Mouse (Mus musculus) adrenal gland, adult 18-20 months (tissue): ENCODE data around the gene Dstyk. TPM values are rescaled to one million over a fixed set of nuclear protein-coding genes. Genes with fewer than 3 reads are reported as not detected.
"Not testable (repeated sequence)": the region's sequence is repeated elsewhere in the genome, so short reads cannot be mapped to it uniquely, and the experiment has no call there.

Experiments used
- DNase-seq, 2 experiments: peaks; one replicate each; pipeline ENCODE4 v3.0.0; 2021 to 2022; ENCODE audit warnings: low spot score in 2 of 2
- total RNA-seq, 2 experiments: library from RNA; stranded (reverse); gene quantifications; 1 replicate in 1 of 2; 2 replicates in 1 of 2; pipeline ENCODE4 v1.2.3; 2021

Gene Dstyk
- total RNA-seq, 2 experiments from 2014 or later: 22.4 to 24.3 TPM

DNA sequence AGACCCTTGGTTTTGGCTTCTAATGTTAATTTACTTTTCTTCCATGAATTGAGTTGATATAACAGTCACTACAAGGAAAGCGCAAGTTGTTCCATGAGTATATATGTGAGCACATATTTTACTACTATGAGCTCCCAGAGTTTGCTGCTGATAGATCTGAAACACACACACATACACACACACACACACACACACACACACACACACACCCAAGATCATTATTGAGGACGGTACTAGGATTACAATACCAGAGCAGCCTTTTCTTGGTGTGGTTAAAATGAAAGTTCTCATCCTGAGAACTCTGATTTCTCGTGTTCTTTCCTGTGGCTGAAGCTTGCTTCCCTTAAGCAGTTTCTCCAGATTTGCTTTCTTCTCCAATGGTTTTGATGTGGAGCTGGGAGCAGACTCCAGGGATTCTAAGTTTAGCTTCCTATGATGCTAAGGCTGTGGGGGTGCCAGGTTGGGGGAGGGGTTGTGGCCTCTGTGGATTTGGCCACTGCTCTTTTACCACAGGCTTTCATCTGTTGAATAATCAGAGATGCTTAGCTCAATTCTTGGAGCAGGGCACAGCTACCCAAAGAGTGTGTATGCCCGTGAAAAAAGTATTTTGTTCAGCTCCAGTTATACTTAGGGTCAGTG, 19.1 kb downstream of the Dstyk start:
- DNase-seq: no peak

DNA sequence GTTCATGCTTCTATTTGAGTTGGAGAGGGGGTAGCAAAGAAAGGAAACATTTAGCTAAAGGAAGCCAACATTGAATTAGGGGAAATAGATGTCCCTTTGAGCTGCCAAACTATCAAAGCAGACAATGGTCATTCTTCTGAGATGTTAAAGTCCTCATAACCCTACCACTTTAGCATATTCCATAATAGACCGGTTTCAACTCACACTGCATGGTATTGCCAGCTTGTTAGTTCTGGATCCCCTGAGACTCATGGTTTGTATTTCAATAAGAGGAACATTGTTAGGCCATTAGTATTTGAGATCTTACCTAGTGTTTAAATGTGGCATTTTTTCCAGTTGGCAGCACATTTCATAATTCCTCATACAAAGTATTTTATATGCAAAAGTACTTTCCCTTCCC, 19.6 kb downstream of the Dstyk start:
- no peak for DNase-seq

DNA sequence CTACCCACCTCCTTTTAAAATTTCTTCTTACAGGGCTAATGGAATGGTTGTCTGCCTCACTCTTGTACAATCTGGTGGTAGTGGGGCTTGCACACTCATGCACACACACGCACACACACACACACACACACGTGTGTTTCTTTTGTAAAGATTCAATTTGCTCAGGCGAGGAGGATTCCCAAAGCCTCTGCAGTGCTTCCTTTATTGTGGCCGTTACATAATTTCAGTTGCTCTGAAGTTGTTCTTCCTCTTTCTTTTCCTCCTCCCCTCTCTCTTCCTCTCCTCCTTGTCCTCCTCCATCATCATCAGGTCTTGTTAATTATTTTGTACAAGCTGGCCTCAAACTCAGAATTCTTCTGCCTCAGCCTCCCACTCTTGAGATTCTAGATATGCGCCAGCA, 20.0 kb downstream of the Dstyk start:
- no peak for DNase-seq

DNA sequence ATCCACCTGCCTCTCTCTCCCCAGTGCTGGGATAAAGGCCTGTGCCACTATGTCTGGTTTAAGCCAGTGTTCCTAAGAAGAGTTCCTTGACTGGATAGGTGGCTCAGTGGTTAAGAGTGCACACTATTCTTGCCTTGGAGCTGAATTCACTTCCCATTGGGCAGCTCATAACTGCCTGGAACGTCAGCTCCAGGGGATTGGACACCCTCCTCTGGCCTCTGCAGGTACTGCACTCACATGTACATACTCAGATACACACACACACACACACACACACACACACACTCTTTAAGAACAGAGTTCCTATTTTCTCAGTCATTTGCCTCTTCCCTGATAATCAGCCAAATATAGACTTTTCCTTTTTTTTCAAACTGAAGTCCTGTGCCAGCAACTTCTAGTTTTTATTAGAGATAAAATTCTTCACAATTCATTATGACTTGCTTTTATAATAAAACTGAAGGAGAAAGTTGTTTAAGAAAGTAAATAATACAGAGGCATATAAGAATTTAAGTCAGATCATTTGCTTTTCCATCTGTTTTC, 23.6 kb downstream of the Dstyk start:
- DNase-seq: no peak

DNA sequence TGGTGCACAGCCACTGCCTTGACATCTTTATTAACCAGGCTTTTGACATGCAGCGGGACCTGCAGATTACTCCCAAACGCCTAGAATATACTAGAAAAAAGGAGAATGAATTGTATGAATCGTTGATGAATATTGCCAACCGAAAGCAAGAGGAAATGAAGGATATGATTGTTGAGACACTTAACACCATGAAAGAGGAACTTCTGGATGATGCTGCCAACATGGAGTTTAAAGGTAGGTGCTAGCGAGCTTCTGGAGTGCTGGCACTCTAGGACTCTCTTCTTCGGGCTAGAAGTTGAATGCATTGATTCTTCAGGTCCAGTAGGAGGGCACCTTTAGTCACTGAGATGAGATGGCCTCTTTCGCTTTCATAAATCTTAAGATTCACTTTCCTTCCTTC, 32.4 kb downstream of the Dstyk start:
- no peak for DNase-seq

DNA sequence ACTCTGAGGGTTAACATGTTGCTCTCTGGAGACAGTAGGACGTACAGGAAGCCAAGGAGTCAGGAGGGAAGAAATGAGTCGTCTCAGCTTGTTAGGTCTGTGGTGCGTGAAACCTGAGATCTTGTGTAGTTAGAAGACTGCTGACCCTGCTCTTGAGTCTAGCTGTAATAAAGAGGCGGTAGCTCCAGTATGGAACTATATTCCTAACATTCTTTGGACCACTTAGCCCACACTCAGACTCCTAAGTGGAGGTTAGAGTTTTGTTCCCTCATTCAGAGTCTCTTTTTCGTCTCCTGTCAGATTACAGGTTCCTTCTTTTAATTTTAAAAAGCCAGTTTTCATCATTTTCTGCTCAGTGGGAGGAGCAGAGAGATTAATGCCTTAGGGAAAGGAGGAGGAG, 47.3 kb downstream of the Dstyk start:
- DNase-seq: no peak

DNA sequence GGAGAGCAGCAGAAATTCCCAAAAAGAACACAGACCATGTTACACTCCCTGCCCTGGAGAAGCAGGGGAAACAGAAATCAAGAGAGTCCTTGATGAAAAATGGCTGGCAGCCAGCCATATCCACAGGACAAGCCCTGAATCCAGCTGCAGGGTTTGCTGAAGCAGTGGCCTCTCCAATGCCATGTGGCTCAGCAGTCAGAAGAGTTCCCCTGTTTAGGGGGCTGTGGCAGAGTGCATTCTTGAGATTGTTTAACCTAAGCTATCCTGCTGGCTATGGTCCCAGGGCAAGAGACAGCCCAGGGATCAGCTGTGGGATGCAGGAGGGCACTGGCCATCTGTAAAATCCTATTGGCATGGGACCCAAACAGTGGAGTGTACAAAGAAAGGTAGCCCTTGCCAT, 51.6 kb downstream of the Dstyk start:
- DNase-seq: peak in 1 of 2 experiments; percentile 35

DNA sequence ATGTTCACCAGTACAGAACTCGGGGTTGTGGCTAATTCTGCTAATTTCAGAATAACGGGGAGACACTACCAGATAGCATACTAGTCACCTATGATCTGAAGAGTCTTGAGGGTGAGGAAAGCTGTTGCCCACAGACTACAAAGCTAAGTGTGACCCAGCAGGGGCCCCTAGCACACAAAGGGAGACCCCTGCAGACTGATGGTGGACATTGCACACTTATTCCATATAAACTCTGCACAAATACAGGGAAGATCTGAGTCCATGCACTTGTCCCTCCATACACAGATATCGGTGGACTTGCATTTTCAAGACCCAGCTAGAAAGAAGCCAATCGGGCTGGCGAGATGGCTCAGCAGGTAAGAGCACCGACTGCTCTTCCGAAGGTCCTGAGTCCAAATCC, 52.2 kb downstream of the Dstyk start:
- DNase-seq: no peak

DNA sequence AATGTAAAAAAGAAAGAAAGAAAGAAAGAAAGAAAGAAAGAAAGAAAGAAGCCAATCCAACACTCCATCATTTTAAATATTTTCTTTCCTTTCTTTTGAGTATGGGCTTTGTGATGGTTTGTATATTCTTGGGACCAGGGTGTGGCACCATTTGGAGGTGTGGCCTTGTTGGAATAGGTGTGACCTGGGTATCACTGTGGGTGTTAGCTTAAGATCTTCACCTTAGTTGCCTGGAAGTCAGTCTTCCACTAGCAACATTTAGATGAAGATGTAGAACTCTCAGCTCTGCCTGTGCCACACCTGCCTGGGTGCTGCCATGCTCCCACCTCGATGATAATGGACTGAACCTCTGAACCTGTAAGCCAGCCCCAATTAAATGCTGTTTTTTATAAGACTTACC, 52.7 kb downstream of the Dstyk start:
- not testable (repeated sequence) for DNase-seq

DNA sequence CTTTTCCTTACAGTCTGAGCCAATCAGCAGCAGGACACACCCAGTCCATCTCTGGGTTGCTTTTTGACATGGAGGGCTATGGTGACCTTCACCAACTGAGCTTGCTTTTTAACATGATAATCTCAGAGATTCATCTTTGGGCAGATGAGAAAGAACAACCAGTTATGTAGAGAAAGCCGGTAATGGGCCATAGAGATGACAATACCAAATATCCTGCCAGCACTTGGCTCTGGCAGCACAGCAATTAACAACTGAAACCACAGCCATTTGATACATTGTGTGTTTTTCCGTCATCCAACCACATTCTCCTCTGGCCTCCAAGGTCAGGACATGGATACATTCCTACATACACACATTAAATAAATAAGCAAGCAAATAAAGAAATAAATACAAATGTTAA, 53.7 kb downstream of the Dstyk start:
- no peak for DNase-seq

DNA sequence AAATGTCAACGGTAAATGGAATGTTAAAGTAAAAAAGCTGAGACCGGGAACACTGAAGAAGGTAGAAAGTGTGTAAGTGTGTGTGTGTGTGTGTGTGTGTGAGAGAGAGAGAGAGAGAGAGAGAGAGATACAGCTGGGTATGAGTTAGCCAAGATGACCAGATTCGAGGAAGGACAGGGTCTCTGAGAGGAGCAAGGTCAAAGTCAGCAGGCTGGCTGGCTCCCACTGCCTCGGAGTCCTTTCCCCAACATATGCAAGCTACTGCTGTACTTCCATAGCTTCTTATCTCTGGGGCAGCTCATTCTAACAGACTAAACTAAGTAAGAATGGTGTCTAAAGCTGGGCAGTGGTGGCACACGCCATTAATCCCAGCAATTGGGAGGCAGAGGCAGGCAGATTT, 54.1 kb downstream of the Dstyk start:
- no peak for DNase-seq

DNA sequence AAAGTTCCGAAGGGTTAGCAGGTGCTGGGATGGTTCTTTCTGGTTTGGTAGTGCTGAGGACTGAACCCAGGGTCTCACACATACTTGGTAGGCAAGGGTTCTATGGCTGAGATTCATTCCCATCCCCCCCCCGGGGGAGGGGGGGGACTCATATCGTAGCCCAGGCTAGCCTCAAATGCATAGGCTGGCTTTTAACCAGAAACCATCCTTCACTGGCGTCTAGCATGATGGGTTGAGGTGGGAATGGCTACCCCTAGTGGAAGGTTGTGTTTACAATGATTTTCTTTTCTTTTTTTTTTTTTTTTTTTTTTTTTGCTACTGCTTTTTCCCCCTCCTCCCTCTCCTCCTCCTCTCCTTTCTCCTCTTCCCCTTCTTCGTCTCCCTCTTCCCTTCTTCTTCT, 55.2 kb downstream of the Dstyk start:
- DNase-seq: no peak

DNA sequence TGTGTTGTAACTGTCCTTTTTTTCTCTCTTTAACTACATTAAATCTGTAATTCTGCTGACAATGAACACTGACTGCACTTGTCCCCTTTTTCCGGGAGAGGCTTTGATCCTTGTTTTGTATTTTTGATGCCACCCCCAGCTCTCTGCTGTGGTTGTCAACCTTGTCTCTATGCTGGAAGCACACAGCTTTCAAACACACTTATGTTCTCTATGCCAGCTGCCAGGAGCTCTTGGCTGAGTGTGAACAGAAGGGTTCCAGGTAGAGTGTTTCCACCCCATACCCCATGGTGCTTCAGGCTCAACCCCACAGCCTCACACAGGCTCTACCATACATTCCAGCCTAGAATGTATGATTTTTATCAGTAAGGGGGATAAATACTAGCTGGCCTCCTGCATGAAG, 57.1 kb downstream of the Dstyk start:
- no peak for DNase-seq

DNA sequence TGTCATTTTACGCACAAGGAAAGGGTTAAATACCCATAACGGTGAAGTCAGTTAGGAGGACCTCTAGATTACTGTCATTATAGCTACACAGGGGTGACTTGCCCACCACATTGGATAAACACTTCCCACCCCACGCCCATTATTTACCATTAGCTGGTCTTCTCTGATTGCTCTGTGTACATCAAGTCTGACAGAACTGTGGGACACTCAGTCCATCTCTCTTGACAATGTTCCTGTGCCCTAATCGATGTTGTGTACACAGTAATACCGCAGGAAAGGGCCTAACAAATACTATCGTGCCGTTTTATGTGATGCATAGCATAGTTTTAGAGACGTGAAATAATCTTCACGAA, 59.2 kb downstream of the Dstyk start:
- no peak for DNase-seq

DNA sequence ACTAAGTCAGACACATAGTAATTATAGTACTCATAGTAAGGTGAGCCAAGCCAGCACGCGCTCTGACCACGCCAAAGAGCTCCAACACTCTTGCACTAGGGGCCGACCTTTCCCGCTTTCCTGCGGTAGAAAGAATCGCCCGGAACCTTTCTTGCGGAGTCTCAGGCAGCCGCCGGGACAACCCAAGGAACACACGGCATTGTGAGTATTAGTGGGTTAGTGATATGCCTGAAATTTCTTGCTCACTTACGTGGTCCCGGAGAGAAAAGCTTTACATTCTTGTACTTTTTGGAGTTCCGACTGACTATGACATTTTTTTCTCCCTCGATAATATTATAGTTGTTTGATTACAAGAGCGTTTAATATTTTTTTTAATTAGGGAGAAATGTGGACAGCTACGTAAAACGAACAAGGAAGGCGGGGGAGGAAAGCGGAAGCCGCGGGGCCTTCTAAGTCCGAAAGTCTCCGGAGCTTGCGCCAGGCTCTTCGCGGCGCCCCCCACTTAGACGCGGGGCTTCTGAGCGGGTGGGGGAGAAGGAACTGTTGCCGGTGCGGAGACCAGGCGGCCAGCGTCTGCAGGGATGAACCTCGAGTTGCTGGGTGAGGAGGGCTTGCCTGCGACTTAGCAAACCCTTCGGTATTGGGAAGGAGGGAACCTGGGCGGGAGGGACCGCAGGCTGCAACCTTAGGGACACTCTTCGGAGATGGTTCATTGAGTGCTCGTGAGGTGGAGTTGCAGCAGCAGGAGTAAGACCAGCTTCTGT, 59.8 kb downstream of the Dstyk start, which contains the start of gene Rbbp5:
TSS of gene Rbbp5 (plus strand) at position 438 of the 764 bp plus-strand sequence.
- DNase-seq: peak; percentile 82 to 89

DNA sequence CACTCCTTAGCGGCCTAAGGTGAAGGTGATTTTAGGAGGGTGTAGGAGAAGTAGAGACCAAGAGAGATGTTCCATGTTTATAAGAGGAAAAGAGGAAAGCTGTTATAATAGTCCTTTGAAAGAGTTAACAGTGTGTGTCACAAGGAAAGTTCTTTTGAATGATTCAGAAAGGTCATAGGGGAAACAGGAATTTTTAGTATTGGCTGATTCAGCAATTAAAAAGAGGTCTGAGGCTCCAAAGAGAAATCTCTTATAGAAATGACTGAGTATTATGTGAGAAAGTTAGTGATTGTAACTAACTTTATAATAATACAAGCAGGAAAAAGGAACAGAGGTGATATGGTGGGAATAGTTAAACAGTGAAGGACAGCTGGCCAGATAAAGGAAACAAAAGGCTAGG, 62.1 kb downstream of the Dstyk start:
- no peak for DNase-seq

DNA sequence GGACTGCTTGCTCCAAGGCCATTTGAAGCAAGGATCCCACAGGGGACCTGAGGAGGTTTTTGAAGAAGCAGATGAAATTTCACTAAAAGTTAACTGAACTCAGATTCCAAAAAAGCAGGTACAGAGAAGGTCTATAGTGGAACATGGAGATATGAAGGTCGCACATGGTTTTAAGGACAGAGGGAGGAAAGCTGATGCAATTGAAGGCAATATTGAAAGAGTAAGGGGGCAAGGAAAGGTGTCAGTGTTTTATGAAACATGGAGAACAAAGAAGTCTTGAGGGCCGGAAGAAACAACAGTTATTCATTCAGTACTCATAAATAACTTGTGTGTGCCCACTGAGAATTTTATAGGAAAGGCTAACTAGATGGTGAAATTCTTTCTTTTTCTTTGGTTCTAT, 64.3 kb downstream of the Dstyk start:
- DNase-seq: no peak

DNA sequence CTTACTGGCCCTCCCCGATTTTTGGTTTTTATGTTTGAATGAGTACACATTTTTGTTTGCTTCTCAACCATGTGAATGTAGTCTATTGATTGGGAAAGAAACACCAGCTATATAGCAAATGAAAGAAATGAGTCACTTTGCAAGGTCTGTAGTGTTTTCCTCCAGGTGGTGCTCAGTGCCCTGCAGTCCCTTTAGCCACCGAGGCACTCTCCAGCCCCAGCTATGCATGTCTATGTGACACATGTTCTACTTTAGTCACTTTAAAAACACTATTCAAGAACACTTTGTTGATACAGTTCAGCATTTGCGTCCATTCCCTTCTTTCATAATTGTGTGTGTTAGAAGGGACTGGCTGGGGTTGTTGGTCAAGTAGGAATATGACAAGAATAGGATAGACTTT, 65.9 kb downstream of the Dstyk start:
- no peak for DNase-seq

DNA sequence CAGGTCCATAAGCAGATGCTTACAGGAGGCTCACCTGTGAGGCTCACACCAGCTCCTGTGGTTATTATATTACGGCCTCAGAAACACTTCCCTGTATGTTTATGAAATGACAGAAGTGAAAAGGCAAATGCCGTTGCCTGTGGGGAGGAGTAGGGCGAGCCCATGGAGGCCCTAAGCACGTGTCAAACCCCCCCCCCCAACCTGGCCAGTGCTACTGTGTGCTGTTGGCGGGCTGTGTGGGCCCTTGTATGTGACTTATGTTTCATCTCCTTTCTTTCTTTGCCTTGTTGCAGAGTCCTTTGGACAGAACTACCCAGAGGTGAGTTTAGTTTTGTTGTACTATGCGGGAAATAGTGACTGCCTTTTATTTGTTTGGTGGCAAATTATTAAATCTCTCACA, 66.4 kb downstream of the Dstyk start:
- no peak for DNase-seq

DNA sequence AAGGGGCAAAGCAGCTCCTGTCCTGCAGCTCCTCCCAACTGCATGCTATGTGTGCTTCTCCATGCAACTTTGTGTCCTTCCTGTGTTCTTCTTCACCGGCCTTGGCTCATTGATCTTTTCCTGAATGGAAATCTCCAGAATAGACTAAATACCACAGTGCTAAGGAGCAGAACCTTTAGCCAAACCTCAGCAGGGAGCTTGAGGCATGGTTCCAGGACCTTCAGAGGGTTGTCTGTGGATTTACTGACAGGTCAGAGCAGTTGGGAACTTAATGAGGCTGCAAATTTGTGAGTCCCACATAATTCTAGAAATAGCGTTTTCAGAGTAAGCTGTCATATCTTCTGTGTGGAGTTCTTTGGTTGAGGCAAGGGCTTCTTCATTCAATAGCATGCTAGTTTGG, 83.2 kb downstream of the Dstyk start:
- no peak for DNase-seq

DNA sequence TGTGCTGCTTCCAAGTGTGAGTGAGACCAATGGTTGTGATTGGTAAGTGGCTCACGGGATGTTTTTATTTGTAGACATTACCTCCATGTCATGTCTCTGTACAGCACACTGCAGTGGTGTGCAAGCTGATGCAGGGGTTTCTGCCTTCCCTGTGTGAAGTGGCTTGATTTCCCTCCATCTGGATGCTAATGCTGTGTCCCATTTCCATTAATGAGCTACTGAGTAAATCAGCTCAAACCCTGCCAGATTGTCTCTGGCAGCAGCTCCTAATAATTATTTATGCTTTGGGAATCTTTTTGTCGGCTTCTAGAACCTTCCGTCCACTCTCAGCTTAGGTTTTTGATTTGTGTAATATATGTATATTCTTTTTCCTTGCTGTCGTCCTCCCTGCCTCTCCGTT, 87.8 kb downstream of the Dstyk start:
- DNase-seq: no peak

DNA sequence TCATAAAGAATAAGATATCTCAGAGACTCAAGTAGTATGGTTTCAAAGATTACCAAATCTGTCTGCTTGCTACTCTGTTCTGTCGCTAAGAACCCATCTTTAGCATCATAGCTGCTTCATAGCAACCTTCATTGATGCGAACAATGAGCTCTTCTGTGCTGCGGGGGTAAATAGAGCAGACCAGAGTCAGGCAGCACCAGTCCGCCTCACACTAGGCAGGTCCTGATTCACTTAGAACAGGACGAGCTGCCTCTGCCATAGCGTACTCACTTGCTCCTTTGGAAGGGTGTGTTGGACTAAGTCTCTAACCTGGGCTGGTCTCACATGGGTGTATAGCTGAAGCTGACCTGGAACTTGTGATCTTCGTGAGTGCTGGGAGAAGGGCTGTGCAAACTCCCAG, 88.7 kb downstream of the Dstyk start, which contains the start of gene Tmem81:
TSS of gene Tmem81 (plus strand) at position 173 of the 400 bp plus-strand sequence.
- no peak for DNase-seq

DNA sequence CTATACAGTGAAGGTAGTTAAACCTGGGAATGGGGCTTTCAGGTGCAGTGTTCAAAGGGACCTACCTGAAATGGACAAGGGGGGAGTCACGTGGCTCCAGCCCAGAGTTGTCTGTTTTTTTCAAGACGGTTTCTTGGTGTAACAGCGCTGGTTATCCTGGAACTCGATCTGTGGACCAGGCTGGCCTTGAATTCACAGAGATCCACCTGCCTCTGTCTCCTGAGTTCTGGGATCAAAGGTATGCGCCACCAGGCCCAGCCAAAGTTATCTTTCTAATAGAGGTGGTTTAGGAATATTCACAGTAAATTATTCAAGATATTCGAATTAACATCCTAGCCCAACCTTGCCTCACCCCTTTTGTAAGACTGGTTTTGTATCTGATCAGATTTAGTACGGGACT, 89.3 kb downstream of the Dstyk start:
- no peak for DNase-seq
